Mouse (Mus musculus) Patski (cell line): ENCODE data around the gene Zmynd15. TPM values are rescaled to one million over a fixed set of nuclear protein-coding genes. Genes with fewer than 3 reads are reported as not detected.

Source experiments
- ATAC-seq: fragments of 100-300 bp; one replicate; pipeline ENCODE4 v1.8.0; 2021
- CTCF ChIA-PET: fragments of 350-600 bp; sonication (Branson Sonifier 250); formaldehyde crosslinking; loops from one replicate; lab custom pipeline; 2022; ENCODE audit warnings: inconsistent platforms; lab: Charles Lee
- POLR2A ChIA-PET: fragments of 350-600 bp; sonication (Branson Sonifier 250); formaldehyde crosslinking; loops from one replicate; lab custom pipeline; 2022; ENCODE audit warnings: antibody characterized with exemption, inconsistent platforms; lab: Charles Lee
- DNase-seq: peaks from one replicate; pipeline ENCODE4 v3.0.0-alpha.2; 2011; ENCODE audit warnings: low read depth, low spot score
- H3K27me3 ChIP-seq: fragments of 371-371 bp; one replicate; pipeline ENCODE4 v1.5.1; 2021
- CTCF ChIP-seq: fragments of 100-300 bp; IDR thresholded peaks from one replicate; pipeline ENCODE4 v1.5.1; 2021
- in situ Hi-C: fragments of 300-500 bp; cut with MboI; formaldehyde crosslinking; loops from 3 replicates; pipeline ENCODE4 v1.11.1; 2018; ENCODE audit warnings: low pct_unique_long_range_greater_than_20kb, mixed read lengths
- polyA plus RNA-seq: library from polyadenylated mRNA; unstranded; gene quantifications from one replicate; pipeline ENCODE4 v1.2.3, GENCODE M21; 2021

Gene Zmynd15
- polyA plus RNA-seq, 1 experiment from 2014 or later = 3.5 TPM

DNA sequence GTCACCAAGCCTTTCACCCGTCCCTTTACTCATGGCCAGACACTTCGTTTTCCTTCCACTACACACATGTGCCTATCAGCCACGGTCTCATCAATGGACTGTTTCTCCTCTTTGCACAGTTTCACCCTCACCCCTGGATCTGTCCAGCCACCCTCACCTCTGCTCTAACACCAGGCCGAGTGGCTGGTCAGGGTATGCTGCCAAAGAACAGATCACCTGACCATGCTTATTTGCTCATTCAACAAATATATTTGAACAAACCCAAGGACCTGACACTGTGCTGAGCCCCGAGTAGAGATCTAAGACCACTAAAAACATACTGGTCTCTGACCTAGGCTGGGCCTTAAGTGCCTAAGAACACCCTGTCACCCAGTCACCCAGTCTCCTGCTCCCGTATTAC lies 14.6 kb upstream of the Zmynd15 start:
- DNase-seq (no peak), ATAC-seq (no peak)
- H3K27me3 ChIP-seq = no peaks in the 10 kb centered on the region
- no peak for TF ChIP-seq CTCF
- ChIA-PET POLR2A (no interaction called here), CTCF (no interaction called here)
- in situ Hi-C loops = no loop called here

DNA sequence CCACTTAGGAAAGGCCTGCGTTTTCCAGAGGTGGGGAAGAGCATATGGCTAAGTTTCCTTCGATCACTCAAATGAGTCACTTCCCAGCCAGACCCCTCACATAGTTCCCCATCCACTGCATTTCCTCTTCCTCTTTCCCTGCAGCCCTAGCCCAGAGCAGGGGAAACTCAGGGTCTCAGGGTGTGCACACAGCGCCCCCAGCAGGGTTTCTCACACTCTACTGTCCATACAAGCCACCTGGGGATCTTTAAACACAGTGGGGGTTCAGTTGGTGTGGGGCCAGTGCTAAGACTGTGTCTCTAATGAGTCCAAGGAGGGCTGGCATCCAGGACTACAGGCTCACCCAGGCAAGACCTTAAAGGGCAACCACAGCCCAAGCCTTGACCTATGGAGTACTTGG lies 12.5 kb upstream of the Zmynd15 start:
- in situ Hi-C loops = no loop called here
- no peak for ATAC-seq

DNA sequence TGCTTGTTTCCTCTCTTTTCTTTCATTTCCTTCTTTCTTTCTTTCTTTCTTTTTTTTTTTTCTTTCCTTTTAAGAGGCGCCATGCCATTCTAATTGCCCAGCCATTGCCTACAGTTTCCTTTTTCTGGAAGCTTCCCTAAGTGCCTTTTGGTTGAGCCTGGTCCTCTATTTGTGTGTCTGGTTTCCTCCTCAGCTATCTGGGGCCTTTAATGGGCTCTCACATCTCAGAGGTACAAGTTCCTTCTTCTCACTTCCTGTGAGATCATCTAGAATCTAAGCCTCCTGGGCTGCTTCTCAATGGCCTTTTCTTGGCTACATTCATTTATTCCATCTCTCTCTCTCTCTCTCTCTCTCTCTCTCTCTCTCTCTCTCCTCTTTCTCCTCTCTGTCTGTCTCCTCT lies 11.9 kb upstream of the Zmynd15 start:
- CTCF ChIA-PET = interaction anchor here (0.8 kb wide), 1 partner anchor 15 kb away, joined by 3 read pairs; the partner anchor contains the start of gene Arrb2

More for the DNA sequence above, 12.5 kb upstream of the Zmynd15 start:
- POLR2A ChIA-PET = no interaction called here
- no peak for TF ChIP-seq CTCF
- H3K27me3 ChIP-seq = no peaks in the 10 kb centered on the region
- CTCF ChIA-PET = interaction anchor here (0.8 to 1.1 kb wide), 2 partner anchors 15 to 32 kb away, joined by 3 to 4 read pairs; partner anchors contain the start of gene Arrb2
- no peak for DNase-seq

GRCm38 (mm10) chr11:70450926-70451325 lies 8.3 kb upstream of the Zmynd15 start:
- DNase-seq (no peak), ATAC-seq (no peak)
- TF ChIP-seq CTCF = no peak
- in situ Hi-C loops = loop anchor here (5.0 kb wide), 2 partner anchors 39 to 51 kb away; partner anchors contain the start of gene Pelp1
- CTCF ChIA-PET = interaction anchor here (1.1 kb wide), 1 partner anchor 49 kb away, joined by 5 read pairs; no protein-coding TSS in a partner anchor
- H3K27me3 ChIP-seq = no peaks in the 10 kb centered on the region
- POLR2A ChIA-PET = no interaction called here

More for the DNA sequence above, 11.9 kb upstream of the Zmynd15 start:
- no peak for ATAC-seq
- in situ Hi-C loops = no loop called here
- DNase-seq = no peak
- POLR2A ChIA-PET = interaction anchor here (0.5 to 1.4 kb wide), 2 partner anchors 8 to 11 kb away, joined by 3 to 4 read pairs; no protein-coding TSS in a partner anchor
- TF ChIP-seq CTCF = no peak
- no peaks in the 10 kb centered on the region for H3K27me3 ChIP-seq

- CTCF ChIA-PET = interaction anchor here (0.7 to 1.5 kb wide), 18 partner anchors 15 to 69 kb away, joined by 3 to 16 read pairs (median 4); partner anchors contain the start of genes Arrb2, Gltpd2 and Tm4sf5
- peak; percentile 98 for TF ChIP-seq CTCF
- ATAC-seq = peak; percentile 97
- peak; percentile 89 for DNase-seq
- in situ Hi-C loops = loop anchor here (5.0 kb wide), 2 partner anchors 40 to 50 kb away; partner anchors contain the start of gene Pelp1
- no peaks in the 10 kb centered on the region for H3K27me3 ChIP-seq
- POLR2A ChIA-PET = interaction anchor here (1.0 to 1.6 kb wide), 2 partner anchors 13 to 49 kb away, joined by 3 to 4 read pairs; no protein-coding TSS in a partner anchor
Measured at GRCm38 (mm10) chr11:70451797-70452498, 7.3 kb upstream of the Zmynd15 start, which contains the start of gene Med11. Gene Med11, plus strand, starts transcription at chr11:70451919.

- ChIA-PET POLR2A (interaction anchor here (1.6 kb wide), 1 partner anchor 47 kb away, joined by 3 read pairs; no protein-coding TSS in a partner anchor), CTCF (interaction anchor here (1.5 kb wide), 1 partner anchor 47 kb away, joined by 16 read pairs; no protein-coding TSS in a partner anchor)
- ATAC-seq (no peak), DNase-seq (no peak)
- no peaks in the 10 kb centered on the region for H3K27me3 ChIP-seq
- in situ Hi-C loops = loop anchor here (5.0 kb wide), 2 partner anchors 41 to 49 kb away; partner anchors contain the start of gene Pelp1
- TF ChIP-seq CTCF = no peak
Measured at GRCm38 (mm10) chr11:70453261-70454044, 5.8 kb upstream of the Zmynd15 start.

- POLR2A ChIA-PET = no interaction called here
- no peak for TF ChIP-seq CTCF
- no peak for DNase-seq
Measured at GRCm38 (mm10) chr11:70459601-70460101, 418 bp downstream of the Zmynd15 start, which contains the start of gene Cxcl16. Gene Cxcl16, minus strand, starts transcription at chr11:70459984.

GRCm38 (mm10) chr11:70463970-70464369 lies 4.7 kb downstream of the Zmynd15 start:
- ChIA-PET CTCF (interaction anchor here (1.9 kb wide), 1 partner anchor 24 kb away, joined by 3 read pairs; no protein-coding TSS in a partner anchor), POLR2A (interaction anchor here (1.4 kb wide), 1 partner anchor 12 kb away, joined by 4 read pairs; no protein-coding TSS in a partner anchor)
- DNase-seq (no peak), ATAC-seq (no peak)
- no peaks in the 10 kb centered on the region for H3K27me3 ChIP-seq
- in situ Hi-C loops = no loop called here
- no peak for TF ChIP-seq CTCF

More at GRCm38 (mm10) chr11:70459601-70460101, 418 bp downstream of the Zmynd15 start, which contains the start of gene Cxcl16:
- CTCF ChIA-PET = interaction anchor here (1.5 kb wide), 1 partner anchor 33 kb away, joined by 4 read pairs; no protein-coding TSS in a partner anchor
- H3K27me3 ChIP-seq = no peaks in the 10 kb centered on the region
- in situ Hi-C loops = no loop called here
- no peak for ATAC-seq

GRCm38 (mm10) chr11:70465211-70465610 lies 6.0 kb downstream of the Zmynd15 start:
- in situ Hi-C loops = no loop called here
- ChIA-PET CTCF (no interaction called here), POLR2A (interaction anchor here (1.4 kb wide), 1 partner anchor 13 kb away, joined by 4 read pairs; no protein-coding TSS in a partner anchor)
- no peaks in the 10 kb centered on the region for H3K27me3 ChIP-seq
- no peak for TF ChIP-seq CTCF
- DNase-seq = no peak
- no peak for ATAC-seq

DNA sequence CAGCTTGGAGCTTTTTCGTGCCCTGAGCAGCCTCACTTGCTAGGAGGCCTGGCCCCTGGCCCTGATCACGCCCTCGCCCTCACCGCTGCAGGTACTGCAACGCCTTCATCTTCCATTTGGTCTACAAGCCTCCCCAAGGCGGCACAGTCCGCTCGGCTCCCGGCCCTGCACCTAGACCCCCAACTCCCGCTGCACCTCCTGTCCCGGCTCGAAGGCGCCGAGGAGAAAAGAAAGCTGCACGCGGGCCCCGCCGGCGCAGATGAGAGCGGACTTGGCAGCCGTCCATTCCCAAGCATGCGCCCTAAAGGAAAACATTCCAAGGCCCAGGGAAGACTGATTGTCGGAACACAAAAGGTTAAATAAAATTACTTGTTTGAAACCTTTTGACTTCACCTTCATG lies 6.6 kb downstream of the Zmynd15 start:
- in situ Hi-C loops = no loop called here
- ChIA-PET CTCF (no interaction called here), POLR2A (no interaction called here)
- no peak for TF ChIP-seq CTCF
- H3K27me3 ChIP-seq = no peaks in the 10 kb centered on the region
- ATAC-seq (no peak), DNase-seq (no peak)
